Mouse (Mus musculus): Measurements from ENCODE around the gene Orc3. TPM values are rescaled to one million over a fixed set of nuclear protein-coding genes. Genes with fewer than 3 reads are reported as not detected.

The Orc3 gene
- total RNA-seq (2021) = 10 to 100 TPM; 51.2 to 55.0 TPM

- DNase-seq = peak; percentile 91 to 93
Measured at GRCm38 (mm10) chr4:34614630-34615094, at the start of gene Orc3, which contains the start of gene Rars2. Gene Orc3, minus strand, starts transcription at chr4:34614944. Gene Rars2, plus strand, starts transcription at chr4:34614957.

DNA sequence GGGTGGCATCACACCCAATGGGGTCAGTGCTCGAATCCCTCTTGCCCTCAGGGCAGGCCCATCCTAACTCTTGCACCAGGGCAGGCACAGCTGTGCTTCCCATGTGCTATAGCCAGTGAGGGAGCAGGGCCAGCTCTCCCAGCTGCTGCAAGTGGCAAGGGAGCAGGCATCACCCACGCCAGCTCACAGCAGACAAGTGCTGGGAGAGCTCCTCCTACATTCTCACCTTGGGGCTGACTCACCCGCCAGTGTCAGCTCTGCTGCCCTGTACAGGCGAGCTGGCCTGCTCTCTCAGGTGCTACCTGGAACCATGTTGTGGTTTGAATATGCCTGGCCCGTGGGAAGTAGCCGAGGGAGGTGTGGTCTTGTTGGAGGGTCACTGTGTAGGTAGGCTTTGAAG is 47.2 kb upstream of the Orc3 start:
- no peak for DNase-seq

DNA sequence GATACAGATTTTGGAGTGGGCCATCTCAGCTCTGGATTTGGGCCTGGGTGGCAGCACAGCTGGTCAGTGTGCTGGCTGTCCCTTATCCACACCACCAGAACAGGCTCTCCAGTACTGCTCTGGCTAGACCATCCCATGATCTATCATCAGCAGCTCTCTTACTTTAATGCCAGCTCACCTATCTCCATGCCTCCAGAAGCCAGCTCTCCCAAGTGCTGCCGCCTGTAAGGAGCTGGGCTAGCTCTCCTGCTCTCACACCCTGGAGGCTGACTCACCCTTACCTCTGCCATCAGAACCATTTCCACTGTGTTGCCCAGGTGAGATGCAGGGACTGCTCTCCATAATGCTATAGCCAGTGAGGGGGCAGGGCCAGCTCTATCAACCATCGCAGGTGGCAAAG is 46.8 kb upstream of the Orc3 start:
- DNase-seq = no peak

DNA sequence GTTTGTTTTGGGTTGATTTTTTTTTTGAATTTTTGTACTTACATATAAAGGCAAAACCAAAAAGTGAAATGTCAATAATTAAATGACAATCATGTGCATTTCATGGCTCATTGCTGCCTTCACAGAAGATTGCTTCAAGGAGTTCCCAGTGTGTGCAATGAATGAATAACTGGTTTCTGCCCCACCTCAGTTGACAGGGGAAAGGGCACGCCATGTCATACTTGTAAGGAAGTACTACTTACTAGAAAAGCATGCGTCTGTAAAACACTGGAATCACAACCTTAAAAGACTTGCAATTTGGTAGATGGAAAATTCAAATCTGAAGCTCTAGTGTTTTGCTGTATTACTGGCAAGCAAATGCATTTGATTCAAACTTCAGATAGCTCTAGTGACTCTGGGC is 44.3 kb upstream of the Orc3 start:
- DNase-seq = no peak

GRCm38 (mm10) chr4:34656101-34656500 is 41.4 kb upstream of the Orc3 start:
- no peak for DNase-seq

- no peak for DNase-seq
Measured at GRCm38 (mm10) chr4:34653179-34653578, 38.4 kb upstream of the Orc3 start.

- DNase-seq = no peak
Measured at GRCm38 (mm10) chr4:34644779-34645178, 30.0 kb upstream of the Orc3 start.

GRCm38 (mm10) chr4:34640731-34641130 is 26.0 kb upstream of the Orc3 start:
- DNase-seq = no peak

GRCm38 (mm10) chr4:34639745-34640364 is 25.1 kb upstream of the Orc3 start:
- no peak for DNase-seq

- DNase-seq = peak; percentile 29 to 35
Measured at GRCm38 (mm10) chr4:34637851-34638250, 23.1 kb upstream of the Orc3 start.

DNA sequence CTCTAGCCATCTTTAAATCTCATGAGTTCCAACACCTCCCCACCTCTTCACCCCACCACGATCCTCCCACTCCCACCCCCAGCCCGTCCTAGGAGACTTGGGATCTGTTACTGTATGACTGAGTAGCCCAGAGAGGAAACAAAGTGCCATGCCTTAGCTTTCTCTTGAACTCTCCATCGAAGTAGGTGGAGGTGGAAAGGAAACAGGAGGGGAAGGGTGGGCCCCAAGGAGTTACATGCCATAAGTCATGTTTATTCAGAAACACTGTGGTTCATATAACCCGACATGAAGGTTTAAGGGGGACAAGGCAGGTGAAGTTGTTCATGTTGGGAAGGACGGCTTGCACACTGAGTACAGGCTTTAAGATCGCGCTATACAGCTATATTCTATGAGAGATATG is 22.6 kb upstream of the Orc3 start:
- no peak for DNase-seq

GRCm38 (mm10) chr4:34636036-34636435 is 21.3 kb upstream of the Orc3 start:
- DNase-seq = no peak

DNA sequence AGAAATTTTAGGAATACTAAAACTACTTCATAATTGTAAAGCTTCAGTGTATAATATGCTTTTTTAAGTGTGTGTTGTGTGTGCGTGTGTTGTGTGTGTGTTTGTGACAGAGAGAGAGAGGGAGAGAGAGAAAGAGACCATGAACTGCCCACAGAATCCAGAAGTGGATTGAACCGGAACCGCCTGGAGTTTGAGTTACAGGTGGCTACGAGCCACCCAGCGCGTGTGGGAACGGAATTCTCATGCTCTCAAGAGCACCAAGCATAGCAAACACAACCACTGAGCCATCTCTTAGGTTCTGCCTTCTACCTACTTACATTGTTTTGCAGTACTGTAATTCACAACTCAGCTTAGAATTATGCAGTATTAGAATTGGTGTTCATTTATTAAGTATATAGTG is 19.4 kb upstream of the Orc3 start:
- no peak for DNase-seq

DNA sequence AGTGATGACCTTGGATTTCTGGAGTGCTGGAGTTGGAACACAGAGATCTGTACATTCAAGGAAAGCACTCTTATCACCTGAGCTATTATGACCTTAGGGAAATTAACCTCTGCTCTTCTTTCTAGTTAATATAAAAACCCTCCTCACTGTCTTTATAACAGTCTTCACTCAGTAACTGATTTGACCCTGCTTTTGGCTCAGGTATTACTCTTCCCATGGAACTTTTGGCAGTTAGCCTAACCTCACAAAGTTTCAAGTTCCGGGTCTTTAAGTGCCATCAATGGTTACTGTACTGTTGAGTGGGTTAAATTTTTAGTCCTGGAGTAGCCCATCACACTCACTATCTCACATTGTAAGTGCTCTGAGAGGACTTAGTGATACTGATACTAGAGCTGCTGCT is 15.2 kb upstream of the Orc3 start:
- no peak for DNase-seq

- DNase-seq = no peak
Measured at GRCm38 (mm10) chr4:34626401-34626800, 11.7 kb upstream of the Orc3 start.

DNA sequence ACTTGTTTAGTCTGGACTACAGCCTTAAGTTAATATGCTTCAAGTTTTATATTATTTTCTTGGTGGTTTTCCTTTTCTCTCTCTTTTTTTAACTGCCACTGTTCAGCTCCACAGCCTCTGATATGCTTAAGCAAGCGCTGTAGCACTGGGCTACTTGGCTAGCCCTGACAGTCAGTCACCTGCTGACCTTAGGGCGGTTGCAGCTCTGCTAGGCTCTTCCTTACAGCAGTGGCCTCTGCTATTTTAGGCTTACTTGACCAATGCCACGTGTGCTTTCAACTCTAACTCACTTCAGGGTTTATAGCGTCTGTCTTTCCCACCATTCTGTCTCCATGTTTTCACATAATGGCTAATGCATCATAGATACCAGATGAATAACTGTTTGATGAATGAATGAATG is 10.8 kb upstream of the Orc3 start:
- no peak for DNase-seq

DNA sequence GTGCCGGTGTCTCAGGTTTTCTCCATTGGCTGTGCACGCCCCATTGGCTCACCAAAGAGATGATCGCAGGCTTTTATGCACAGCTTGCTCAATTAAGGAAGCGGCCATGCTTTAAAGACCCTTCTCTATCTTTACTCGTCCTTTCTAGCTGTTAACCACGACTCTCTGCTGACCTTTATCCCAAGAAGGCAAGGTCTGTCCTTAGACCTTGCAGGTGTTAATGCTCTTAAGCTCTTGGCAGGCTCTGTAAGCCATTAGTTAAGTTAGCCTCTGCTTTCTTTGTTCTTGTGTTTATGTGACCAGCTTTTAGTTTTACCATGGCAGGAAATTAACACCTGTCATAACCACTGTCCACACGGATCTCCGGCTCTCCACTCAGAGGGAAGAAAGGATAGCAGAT is 1.4 kb upstream of the Orc3 start:
- no peak for DNase-seq

DNA sequence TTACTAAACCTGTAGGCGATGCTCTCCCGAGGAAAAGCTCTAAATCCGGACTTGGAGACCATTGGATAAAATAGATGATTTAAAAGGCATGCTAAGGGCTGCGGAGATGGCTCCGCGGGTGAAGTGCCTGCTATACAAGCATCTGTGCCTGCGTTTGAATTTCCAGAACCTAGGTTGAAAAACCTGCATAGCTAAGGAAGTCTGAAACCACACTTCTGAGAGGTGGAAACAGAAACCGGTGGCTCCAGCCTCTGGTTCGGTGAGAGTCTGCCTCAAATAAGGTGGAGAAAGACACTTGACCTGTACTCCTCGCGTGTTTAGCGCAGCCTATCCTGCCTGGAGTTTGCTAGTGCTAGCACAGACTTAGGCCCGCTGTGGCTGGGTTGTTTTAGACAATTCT is 559 bp upstream of the Orc3 start:
- peak in 1 of 2 experiments; percentile 14 for DNase-seq

DNA sequence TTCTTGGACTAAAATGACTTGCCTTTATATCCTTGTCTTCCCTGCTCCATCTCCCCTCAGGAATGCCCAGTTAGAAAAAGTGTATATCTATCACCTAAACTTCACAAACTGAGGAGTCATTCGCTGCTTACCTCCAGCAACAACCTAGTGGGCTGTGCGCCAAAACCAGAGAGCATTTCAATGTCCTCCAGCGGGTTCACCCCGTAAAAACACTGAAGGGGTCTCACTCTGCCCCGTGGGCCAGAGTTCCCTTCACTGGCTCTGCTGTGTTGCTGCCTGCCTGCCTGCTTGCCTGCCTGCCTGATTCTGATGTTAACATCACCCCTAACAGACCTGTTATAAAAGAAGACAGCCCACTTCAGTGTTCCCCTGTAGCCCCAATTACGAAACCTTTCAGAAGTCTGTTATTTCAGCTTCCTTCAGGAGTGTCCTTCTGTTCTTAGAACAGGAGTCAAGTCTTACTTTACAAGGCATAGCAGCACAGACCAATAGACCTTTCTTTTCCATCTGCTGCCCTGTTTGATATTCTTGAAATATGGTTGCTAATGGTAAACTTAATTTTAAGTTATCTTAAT is 1.1 kb downstream of the Orc3 start:
- no peak for DNase-seq

DNA sequence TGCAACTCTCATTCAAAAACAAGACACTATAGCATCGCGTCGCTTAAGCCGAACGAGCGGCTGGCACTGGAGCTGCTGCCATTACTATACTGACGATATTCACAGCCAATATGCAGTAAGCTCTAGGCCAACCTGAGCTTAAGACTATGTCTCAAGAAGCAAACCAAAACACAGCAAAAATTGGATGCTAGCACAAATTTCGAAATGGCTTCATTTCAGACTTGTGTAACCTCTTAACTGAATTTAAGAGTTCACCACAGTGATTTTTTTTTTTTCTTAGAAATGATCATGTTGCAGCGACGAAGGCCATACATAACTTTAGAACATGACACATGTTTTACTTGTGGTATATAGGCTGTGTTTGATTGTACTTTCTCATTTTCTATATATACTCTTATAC is 8.1 kb downstream of the Orc3 start:
- no peak for DNase-seq

GRCm38 (mm10) chr4:34603123-34603522 is 11.6 kb downstream of the Orc3 start:
- DNase-seq = no peak

- DNase-seq = no peak
Measured at GRCm38 (mm10) chr4:34584871-34585607, 29.7 kb downstream of the Orc3 start.

DNA sequence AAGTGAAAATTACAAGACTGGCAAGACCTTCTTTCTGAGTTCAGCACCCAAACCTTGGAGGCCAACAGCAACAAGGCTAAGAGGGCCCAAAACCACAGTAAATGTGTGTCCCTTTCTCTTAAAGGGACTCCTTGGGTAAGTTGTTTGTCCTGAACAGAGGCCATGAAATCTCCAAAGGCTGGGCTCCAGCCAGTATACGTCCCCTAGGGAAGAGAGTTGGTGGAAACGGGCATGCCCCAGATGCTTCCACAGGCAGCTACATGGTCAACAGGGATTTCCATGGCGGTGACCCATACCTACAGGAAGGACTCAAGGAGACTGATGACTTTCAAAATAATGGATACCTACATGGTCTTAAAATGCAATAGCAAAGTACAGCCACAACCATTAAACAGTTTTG is 31.3 kb downstream of the Orc3 start:
- no peak for DNase-seq

- DNase-seq = no peak
Measured at GRCm38 (mm10) chr4:34582476-34582875, 32.3 kb downstream of the Orc3 start.

All from layer of hippocampus, postnatal 36 days (tissue).